In the genomic region with DNA sequence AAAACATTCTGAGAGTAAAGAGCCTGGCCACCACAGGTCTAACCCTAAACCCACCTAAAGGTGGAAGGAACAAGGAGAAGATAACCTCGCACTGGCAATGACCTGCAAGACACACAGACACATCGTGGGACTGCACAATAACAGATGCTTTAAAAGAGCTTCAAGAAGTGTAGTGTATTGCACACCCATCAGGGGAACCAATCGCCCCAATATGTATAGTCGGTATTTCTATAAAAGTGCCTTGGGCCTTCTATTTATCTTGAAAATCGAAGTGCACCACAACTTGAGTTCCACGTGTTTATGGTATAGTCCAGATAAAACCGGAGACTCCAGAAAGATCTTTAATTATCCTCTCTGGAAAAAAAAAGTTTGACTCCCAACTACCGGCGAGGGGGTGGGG, we compare ENCODE assay signal across 8 mouse cellular contexts. TPM values are rescaled to one million over a fixed set of nuclear protein-coding genes. Genes with fewer than 3 reads are reported as not detected.
DNase-seq lines count a peak whose midpoint lies in the region; ATAC-seq and TF ChIP-seq lines count a peak whose summit lies in the region.

No protein-coding gene starts in this region.

- peak overlapping the region; percentile 75 for H3K4me2 ChIP-seq in heart, embryonic 13.5 days
- H3K4me2 ChIP-seq in heart, embryonic 14.5 days (ENCODE audit: low read length) = peak overlapping the region; percentile 75
- H3K4me2 ChIP-seq in liver, postnatal 0 days (ENCODE audit: low read depth, low read length) = peak overlapping the region; percentile 86

- H3K4me1 ChIP-seq in heart, embryonic 13.5 days = peaks cover 33% of the 10 kb centered on the region
- H3K4me1 ChIP-seq in heart, embryonic 14.5 days (ENCODE audit: control insufficient read depth in 2 of 2, insufficient read depth in 2 of 2, low read length in 2 of 2) = peaks cover 5 to 11% of the 10 kb centered on the region in 2 experiments; a peak in 3 of 4 replicates
- peaks cover 18% of the 10 kb centered on the region for H3K4me1 ChIP-seq in liver, postnatal 0 days (ENCODE audit: insufficient read depth)

- H3K9ac ChIP-seq in heart, embryonic 13.5 days = peak overlapping the region; percentile 89
- peak overlapping the region; percentile 87 for H3K9ac ChIP-seq in heart, embryonic 14.5 days (ENCODE audit: low read length)
- H3K9ac ChIP-seq in liver, postnatal 0 days (replicated peaks) = peak overlapping the region; percentile 78

- WGBS in heart, embryonic 13.5 days = 9% methylated on average over 9 of the region's 9 CpGs
- 13% methylated on average over 9 of the region's 9 CpGs for WGBS in heart, embryonic 14.5 days
- 13% methylated on average over 9 of the region's 9 CpGs for WGBS in liver, postnatal 0 days (ENCODE audit: insufficient replicate concordance)

- peak overlapping the region; percentile 70 for H3K4me3 ChIP-seq in heart, embryonic 13.5 days
- H3K4me3 ChIP-seq in heart, embryonic 14.5 days (ENCODE audit: control insufficient read depth in 1 of 2, insufficient read depth in 1 of 2, low read depth in 1 of 2, low read length in 2 of 2) = peak overlapping the region in 1 of 2 experiments; percentile 58; a peak in 2 of 4 replicates
- H3K4me3 ChIP-seq in liver, postnatal 0 days (ENCODE audit: low read depth, low read length) = peak overlapping the region; percentile 81

- TF ChIP-seq EP300 in liver, postnatal 0 days (IDR thresholded peaks at IDR 0.05; ENCODE audit: low read depth) = no peak

- peaks cover 27% of the 10 kb centered on the region for H3K36me3 ChIP-seq in heart, embryonic 13.5 days
- peaks cover 26% of the 10 kb centered on the region for H3K36me3 ChIP-seq in heart, embryonic 14.5 days (ENCODE audit: control insufficient read depth, insufficient read depth, low read length)
- peaks cover 15% of the 10 kb centered on the region for H3K36me3 ChIP-seq in liver, postnatal 0 days (replicated peaks; ENCODE audit: insufficient read depth, low read length)

- intact Hi-C loops in left cerebral cortex, postnatal 36 days (cut with DNase I) = no loop called here

- no peak for TF ChIP-seq CTCF in liver, postnatal 0 days (IDR thresholded peaks at IDR 0.05; ENCODE audit: low read depth)

- H3K9me3 ChIP-seq in heart, embryonic 13.5 days = no peaks in the 10 kb centered on the region
- H3K9me3 ChIP-seq in heart, embryonic 14.5 days (ENCODE audit: control insufficient read depth, low read length) = no peaks in the 10 kb centered on the region
- H3K9me3 ChIP-seq in liver, postnatal 0 days (ENCODE audit: low read length) = no peaks in the 10 kb centered on the region

- no peak for ATAC-seq in heart, embryonic 13.5 days (ENCODE audit: extremely low read depth, insufficient number of reproducible peaks, low FRiP score, low TSS enrichment)
- ATAC-seq in heart, embryonic 14.5 days (ENCODE audit: insufficient number of reproducible peaks, insufficient read depth, low FRiP score, low read depth) = no peak
- ATAC-seq in liver, postnatal 0 days = no peak

- no peaks in the 10 kb centered on the region for H3K27me3 ChIP-seq in heart, embryonic 13.5 days (replicated peaks)
- no peaks in the 10 kb centered on the region for H3K27me3 ChIP-seq in heart, embryonic 14.5 days (ENCODE audit: control insufficient read depth, insufficient read depth, low read length)
- no peaks in the 10 kb centered on the region for H3K27me3 ChIP-seq in liver, postnatal 0 days (ENCODE audit: insufficient read depth, low read length)

- H3K27ac ChIP-seq in heart, embryonic 13.5 days (replicated peaks) = peak overlapping the region; percentile 94
- H3K27ac ChIP-seq in heart, embryonic 14.5 days (replicated peaks in 1 of 2; ENCODE audit: control insufficient read depth in 1 of 2, insufficient read depth in 1 of 2, low read depth in 2 of 2, low read length in 2 of 2) = peak overlapping the region; percentile 22 to 88; a peak in 2 of 4 replicates
- H3K27ac ChIP-seq in liver, postnatal 0 days (ENCODE audit: low read depth) = peak overlapping the region; percentile 78

- no peak for DNase-seq in heart, adult 8-10 months (ENCODE audit: low spot score)
- peak; percentile 16 for DNase-seq in Muller cell, postnatal 12 days (ENCODE audit: inconsistent ontology term)
- DNase-seq in liver, postnatal 0 days = no peak
- no peak for DNase-seq in adrenal gland, adult 18-20 months (ENCODE audit: low spot score in 2 of 2)
- DNase-seq in right cerebral cortex, postnatal 10 days (ENCODE audit: low spot score in 2 of 2) = no peak
- no peak for DNase-seq in left cerebral cortex, postnatal 36 days (ENCODE audit: low spot score in 2 of 2)

RNA-seq across cellular contexts. Expression of a gene that starts 0.3 kb away (rescaled TPM):
- polyA plus RNA-seq in heart, embryonic 13.5 days (2015; fragmentation: Nextera tagmentation; extraction: Ambion mirVana) = 113 and 127 TPM in 2 replicates
- 10 to 100 TPM; 29.6 to 32.2 (median 30.4) TPM for total RNA-seq in heart, adult 8-10 months (2022)
- 121 and 127 TPM in 2 replicates for polyA plus RNA-seq in heart, embryonic 14.5 days (2014; fragmentation: Nextera tagmentation; extraction: Ambion mirVana)
- polyA plus RNA-seq in liver, postnatal 0 days (2015; fragmentation: Nextera tagmentation; extraction: Ambion mirVana) = 60.2 and 66.0 TPM in 2 replicates
- 10 to 100 TPM; 15.1 to 22.6 TPM for total RNA-seq in adrenal gland, adult 18-20 months (2021)
- 10 to 100 TPM; 26.3 to 27.0 TPM for total RNA-seq in left cerebral cortex, postnatal 36 days (2021)
